Mouse (Mus musculus) midbrain, postnatal 0 days (tissue): ENCODE data around the gene Pxdc1. TPM values are rescaled to one million over a fixed set of nuclear protein-coding genes. Genes with fewer than 3 reads are reported as not detected.

Source experiments
- ATAC-seq: fragments of 200-750 bp; cut with Nextera tagmentation; 2 replicates; pipeline ENCODE4 v1.8.0; 2017; ENCODE audit warnings: moderate number of reproducible peaks, mild to moderate bottlenecking, moderate TSS enrichment, moderate library complexity; ENCODE audit not compliant: low FRiP score
- DNase-seq: peaks from one replicate; pipeline ENCODE4 v3.0.0-alpha.2; 2015; ENCODE audit warnings: low spot score
- H3K27ac ChIP-seq: fragments of 300-500 bp; sonication (generic); 2 replicates; pipeline ENCODE4 v1.5.1; 2014; ENCODE audit warnings: low read depth, mild to moderate bottlenecking, low read length, mixed read lengths
- H3K27me3 ChIP-seq: fragments of 300-500 bp; sonication (generic); 2 replicates; pipeline ENCODE4 v1.6.1; 2014; ENCODE audit warnings: low read length, control low read depth, mixed read lengths; ENCODE audit not compliant: insufficient read depth
- H3K36me3 ChIP-seq: fragments of 300-500 bp; sonication (generic); 2 replicates; pipeline ENCODE4 v1.6.1; 2014; ENCODE audit warnings: low read length, control low read depth, mixed read lengths; ENCODE audit not compliant: insufficient read depth
- H3K4me1 ChIP-seq: fragments of 300-500 bp; sonication (generic); 2 replicates; pipeline ENCODE4 v1.6.1; 2014; ENCODE audit warnings: mild to moderate bottlenecking, control low read depth, antibody characterized with exemption, low read length, mixed read lengths; ENCODE audit not compliant: insufficient read depth
- H3K4me2 ChIP-seq: fragments of 300-500 bp; sonication (generic); 2 replicates; pipeline ENCODE4 v1.6.1; 2014; ENCODE audit warnings: low read depth, mild to moderate bottlenecking, low read length, mixed read lengths; ENCODE audit not compliant: poor library complexity, severe bottlenecking
- H3K4me3 ChIP-seq: fragments of 300-500 bp; sonication (generic); 2 replicates; pipeline ENCODE4 v1.5.1; 2014; ENCODE audit warnings: low read depth, mild to moderate bottlenecking, low read length, moderate library complexity
- H3K9ac ChIP-seq: fragments of 300-500 bp; sonication (generic); replicated peaks from 2 replicates; pipeline ENCODE4 v1.6.1; 2014; ENCODE audit warnings: mild to moderate bottlenecking, low read length, moderate library complexity, mixed read lengths; ENCODE audit not compliant: poor library complexity, severe bottlenecking
- H3K9me3 ChIP-seq: fragments of 300-500 bp; sonication (generic); 2 replicates; pipeline ENCODE4 v1.6.1; 2016; ENCODE audit warnings: low read length, control low read depth
- CTCF ChIP-seq: IDR thresholded peaks from 2 replicates; pipeline ENCODE4 v1.5.1; 2016; ENCODE audit warnings: antibody characterized with exemption, mild to moderate bottlenecking
- WGBS: fragments of 180-500 bp; shearing (Covaris S2); extraction: QIAGEN DNeasy Blood & Tissue Kit; methylation state at CpG from one replicate; pipeline ENCODE4 v1.1.7; 2014; 5-methylcytosine and 5-hydroxymethylcytosine counted together
- polyA plus RNA-seq: library from polyadenylated mRNA; unstranded; fragments of >200 nt; fragmentation: Nextera tagmentation; extraction: Ambion mirVana; gene quantifications from 2 replicates; pipeline ENCODE4 v1.2.1, GENCODE M21; 2015
- total RNA-seq: library from RNA; depleted of rRNA; stranded (reverse); fragments of >200 nt; gene quantifications from 2 replicates; pipeline ENCODE4 v1.2.3, GENCODE M21; 2014

The Pxdc1 gene
- total and polyA plus RNA-seq, 2 experiments from 2014 or later: 7.8 to 12.7 TPM

- H3K9ac ChIP-seq: peak overlapping the region; percentile 64
- ATAC-seq: peak; percentile 75
- H3K9me3 ChIP-seq: no peaks in the 10 kb centered on the region
- H3K4me1 ChIP-seq: peaks cover 7% of the 10 kb centered on the region; the same call in 1 of the 2 replicates
- DNase-seq: peak; percentile 31
- peak overlapping the region; percentile 55; the same call in 1 of the 2 replicates for H3K27ac ChIP-seq
- H3K36me3 ChIP-seq: no peaks in the 10 kb centered on the region
- WGBS: under 1% methylated on average over 104 of the region's 105 CpGs
- peak overlapping the region; percentile 96 for H3K4me2 ChIP-seq
- peaks cover 18% of the 10 kb centered on the region for H3K27me3 ChIP-seq
- H3K4me3 ChIP-seq: peak overlapping the region; percentile 56
- TF ChIP-seq CTCF: peak; percentile 52
These were observed 689 bp downstream of the Pxdc1 start for GRCm38 (mm10) chr13:34652353-34653241.

- TF ChIP-seq CTCF: no peak
- ATAC-seq (peak; percentile 47), DNase-seq (no peak)
- Histone ChIP-seq H3K9me3 (no peaks in the 10 kb centered on the region), H3K27ac (no peak overlapping the region), H3K4me3 (peak overlapping the region; percentile 56), H3K9ac (peak overlapping the region; percentile 64), H3K4me2 (peak overlapping the region; percentile 96), H3K4me1 (peaks cover 7% of the 10 kb centered on the region; the same call in 1 of the 2 replicates), H3K36me3 (no peaks in the 10 kb centered on the region), H3K27me3 (peaks cover 18% of the 10 kb centered on the region)
- WGBS: under 1% methylated on average over 28 of the region's 35 CpGs
These were observed 1.3 kb downstream of the Pxdc1 start for GRCm38 (mm10) chr13:34652016-34652352.

- WGBS: 2% methylated on average over 24 of the region's 24 CpGs
- peak overlapping the region; percentile 64 for H3K9ac ChIP-seq
- ATAC-seq: peak; percentile 14; the same call in 1 of the 2 replicates
- H3K4me3 ChIP-seq: peak overlapping the region; percentile 56
- TF ChIP-seq CTCF: no peak
- no peaks in the 10 kb centered on the region for H3K9me3 ChIP-seq
- DNase-seq: no peak
- H3K36me3 ChIP-seq: no peaks in the 10 kb centered on the region
- no peak overlapping the region for H3K27ac ChIP-seq
- peaks cover 7% of the 10 kb centered on the region; the same call in 1 of the 2 replicates for H3K4me1 ChIP-seq
- peak overlapping the region; percentile 96 for H3K4me2 ChIP-seq
- peaks cover 18% of the 10 kb centered on the region for H3K27me3 ChIP-seq
These were observed 1.8 kb downstream of the Pxdc1 start for GRCm38 (mm10) chr13:34651474-34651991.

GRCm38 (mm10) chr13:34650953-34651352, 2.3 kb downstream of the Pxdc1 start:
- Histone ChIP-seq H3K9me3 (no peaks in the 10 kb centered on the region), H3K4me2 (peak overlapping the region; percentile 96), H3K4me3 (peak overlapping the region; percentile 56), H3K4me1 (peaks cover 7% of the 10 kb centered on the region; the same call in 1 of the 2 replicates), H3K27ac (no peak overlapping the region), H3K9ac (peak overlapping the region; percentile 64), H3K27me3 (peaks cover 18% of the 10 kb centered on the region), H3K36me3 (no peaks in the 10 kb centered on the region)
- peak; percentile 47 for DNase-seq
- TF ChIP-seq CTCF: no peak
- 27% methylated on average over 10 of the region's 10 CpGs for WGBS
- peak; percentile 14; the same call in 1 of the 2 replicates for ATAC-seq

- H3K27me3 ChIP-seq: peaks cover 18% of the 10 kb centered on the region
- peaks cover 7% of the 10 kb centered on the region; the same call in 1 of the 2 replicates for H3K4me1 ChIP-seq
- no peak overlapping the region for H3K27ac ChIP-seq
- TF ChIP-seq CTCF: no peak
- DNase-seq: no peak
- ATAC-seq: no peak
- WGBS: 66% methylated on average over 6 of the region's 6 CpGs
- no peaks in the 10 kb centered on the region for H3K36me3 ChIP-seq
- peak overlapping the region; percentile 96 for H3K4me2 ChIP-seq
- H3K9me3 ChIP-seq: no peaks in the 10 kb centered on the region
- H3K4me3 ChIP-seq: peak overlapping the region; percentile 56
- H3K9ac ChIP-seq: no peak overlapping the region
These were observed 2.9 kb downstream of the Pxdc1 start for GRCm38 (mm10) chr13:34650371-34650770.

- no peak overlapping the region for H3K9ac ChIP-seq
- peaks cover 9% of the 10 kb centered on the region; the same call in 1 of the 2 replicates for H3K27me3 ChIP-seq
- no peak overlapping the region for H3K4me2 ChIP-seq
- no peak overlapping the region for H3K4me3 ChIP-seq
- H3K4me1 ChIP-seq: peaks cover 7% of the 10 kb centered on the region; the same call in 1 of the 2 replicates
- no peak for DNase-seq
- no peaks in the 10 kb centered on the region for H3K9me3 ChIP-seq
- H3K36me3 ChIP-seq: no peaks in the 10 kb centered on the region
- no peak for TF ChIP-seq CTCF
- no peak for ATAC-seq
- WGBS: 58% methylated on average over 4 of the region's 4 CpGs
- H3K27ac ChIP-seq: no peak overlapping the region
These were observed 5.5 kb downstream of the Pxdc1 start for GRCm38 (mm10) chr13:34647751-34648150.
